Mouse (Mus musculus) limb, embryonic 15.5 days (tissue): ENCODE measurements at regions not wholly inside any gene's neighbourhood (a gene's known extent, or its start where the extent isn't known, plus 50 kb on each side); places are given as distances from the start of the nearest gene placed in this dataset.

ENCODE experiments used
- ATAC-seq: fragments of 200-750 bp; cut with Nextera tagmentation; 2 replicates; pipeline ENCODE4 v1.8.0; 2017; ENCODE audit warnings: low read depth, moderate TSS enrichment; ENCODE audit not compliant: insufficient number of reproducible peaks, low FRiP score, low TSS enrichment
- H3K27ac ChIP-seq: fragments of 300-500 bp; sonication (generic); 2 replicates; pipeline ENCODE4 v1.5.1; 2015; ENCODE audit warnings: moderate library complexity, mild to moderate bottlenecking, inconsistent platforms
- H3K27me3 ChIP-seq: fragments of 300-500 bp; sonication (generic); 2 replicates; pipeline ENCODE4 v1.6.1; 2015; ENCODE audit warnings: inconsistent platforms
- H3K36me3 ChIP-seq: fragments of 300-500 bp; sonication (generic); 2 replicates; pipeline ENCODE4 v1.6.1; 2015; ENCODE audit warnings: inconsistent platforms
- H3K4me1 ChIP-seq: fragments of 300-500 bp; sonication (generic); 2 replicates; pipeline ENCODE4 v1.6.1; 2015; ENCODE audit warnings: inconsistent platforms
- H3K4me2 ChIP-seq: fragments of 300-500 bp; sonication (generic); 2 replicates; pipeline ENCODE4 v1.6.1; 2015; ENCODE audit warnings: mild to moderate bottlenecking, inconsistent platforms
- H3K4me3 ChIP-seq: fragments of 300-500 bp; sonication (generic); 2 replicates; pipeline ENCODE4 v1.5.1; 2015; ENCODE audit warnings: mild to moderate bottlenecking, inconsistent platforms
- H3K9ac ChIP-seq: fragments of 300-500 bp; sonication (generic); 2 replicates; pipeline ENCODE4 v1.6.1; 2015; ENCODE audit warnings: inconsistent platforms
- H3K9me3 ChIP-seq: fragments of 300-500 bp; sonication (generic); 2 replicates; pipeline ENCODE4 v1.6.1; 2016; ENCODE audit warnings: inconsistent platforms
- WGBS: fragments of 180-500 bp; shearing (Covaris S2); methylation state at CpG from one replicate; pipeline ENCODE4 v1.1.7; 2015; 5-methylcytosine and 5-hydroxymethylcytosine counted together

DNA sequence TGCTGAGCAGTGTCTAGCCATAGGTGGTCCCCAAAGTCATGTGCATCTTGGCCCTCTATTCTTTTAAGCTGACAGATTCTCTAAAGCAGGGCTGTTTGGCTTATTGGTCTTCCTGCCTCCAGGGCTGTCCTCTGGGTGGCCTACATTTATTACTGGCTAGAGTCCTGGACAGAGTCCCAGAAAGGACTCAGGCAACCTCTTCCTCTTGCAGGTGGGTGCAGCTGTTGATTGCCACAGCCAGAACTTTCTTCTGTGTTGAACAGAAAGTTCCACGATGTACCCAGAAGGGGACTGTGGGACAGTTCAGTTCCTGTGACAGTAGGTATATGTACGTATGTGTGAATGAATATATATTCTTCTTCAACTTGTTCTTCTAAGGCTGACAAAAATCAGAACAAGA is 202.0 kb downstream of the Vgll3 start:
- Histone ChIP-seq H3K27ac (no peak overlapping the region), H3K4me3 (no peak overlapping the region), H3K9ac (no peak overlapping the region), H3K9me3 (no peaks in the 10 kb centered on the region), H3K4me2 (no peak overlapping the region), H3K27me3 (no peaks in the 10 kb centered on the region), H3K36me3 (no peaks in the 10 kb centered on the region), H3K4me1 (no peaks in the 10 kb centered on the region)
- no peak for ATAC-seq
- WGBS: 74% methylated on average over 2 of the region's 2 CpGs

DNA sequence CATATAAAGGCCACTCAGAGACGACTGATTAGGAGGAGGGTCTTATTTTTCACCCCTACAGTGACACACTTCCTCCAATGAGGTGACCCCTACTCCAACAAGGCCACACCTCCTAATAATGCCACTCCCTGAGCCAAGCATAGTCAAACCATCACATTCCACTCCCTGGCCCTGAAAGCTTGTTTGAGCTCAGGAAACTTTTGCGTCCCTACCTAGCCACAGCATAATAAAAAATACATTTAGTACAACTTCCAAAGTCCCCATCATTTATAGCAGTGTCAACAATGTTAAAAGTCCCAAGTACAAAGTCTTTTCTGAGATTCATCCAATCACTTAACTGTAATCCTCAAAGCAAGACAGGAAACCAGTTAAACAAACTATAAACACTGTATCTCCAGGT is 208.3 kb downstream of the Vgll3 start:
- 42% methylated on average over 2 of the region's 2 CpGs for WGBS

More for the DNA sequence above, 208.3 kb downstream of the Vgll3 start:
- H3K4me1 ChIP-seq: no peaks in the 10 kb centered on the region
- no peaks in the 10 kb centered on the region for H3K9me3 ChIP-seq
- H3K27ac ChIP-seq: no peak overlapping the region
- H3K27me3 ChIP-seq: no peaks in the 10 kb centered on the region
- H3K4me3 ChIP-seq: no peak overlapping the region
- H3K36me3 ChIP-seq: no peaks in the 10 kb centered on the region
- H3K9ac ChIP-seq: no peak overlapping the region
- no peak for ATAC-seq
- no peak overlapping the region for H3K4me2 ChIP-seq
